9 mouse cellular contexts compared by ENCODE assay signal in the genomic region with DNA sequence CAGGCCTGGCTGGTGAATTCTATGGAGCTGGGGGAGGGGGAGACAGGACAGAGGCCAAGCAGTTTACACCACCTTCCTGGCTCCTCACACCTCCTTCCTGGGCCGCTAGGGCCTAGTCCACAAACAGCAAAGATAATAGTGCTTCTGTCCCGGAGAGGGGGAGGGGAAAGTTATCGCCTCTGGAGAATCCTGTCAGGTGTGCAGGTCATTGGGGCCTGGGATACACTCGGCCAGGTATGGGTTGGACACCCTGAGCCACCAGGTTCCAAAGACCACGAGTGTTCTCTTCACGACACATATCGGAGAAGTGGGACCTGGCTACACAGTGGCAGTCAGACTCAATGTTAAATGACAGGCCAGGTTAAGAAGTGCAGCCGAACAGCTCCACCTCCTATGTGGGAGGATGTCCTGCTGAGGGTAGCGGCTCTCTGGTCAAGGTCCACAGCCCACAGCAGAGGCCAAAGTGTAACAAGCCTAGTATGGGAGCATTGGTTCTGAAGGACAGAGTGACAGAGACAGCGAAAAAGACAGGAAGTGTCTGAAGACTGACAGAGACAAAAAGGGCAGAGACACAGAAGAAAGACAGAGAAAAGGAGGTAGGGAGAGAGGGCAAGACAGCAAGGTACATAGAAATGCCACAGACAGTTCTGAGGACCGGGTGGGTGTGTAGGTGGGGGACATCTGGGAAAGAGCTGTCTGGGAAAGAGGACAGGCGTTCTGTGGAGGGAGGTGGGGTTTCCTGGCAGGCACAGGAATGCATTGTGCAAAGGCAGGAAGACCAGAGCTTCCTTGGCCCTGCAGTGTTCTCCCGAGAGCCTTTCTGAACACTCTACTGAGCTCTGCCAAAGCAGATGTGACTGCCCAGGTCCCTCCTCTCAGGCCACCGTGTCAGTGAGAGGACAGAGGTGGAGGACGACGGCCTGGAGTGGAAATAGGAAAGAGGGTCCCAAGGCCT. TPM values are rescaled to one million over a fixed set of nuclear protein-coding genes. Genes with fewer than 3 reads are reported as not detected.
A peak's percentile ranks its signal among the peaks of the same experiment; 100 is the strongest.
DNase-seq lines count a peak whose midpoint lies in the region; ATAC-seq and TF ChIP-seq lines count a peak whose summit lies in the region.
"Had no signal": no experiment of that assay in that cellular context is flagged by ENCODE, and none has a peak within 500 bp of the region (broad histone marks: within the 10 kb centered on the region; RNA-seq: fewer than 3 reads in every experiment).

No protein-coding gene starts in this region.

- no peak overlapping the region for H3K4me3 ChIP-seq in hindbrain, embryonic 16.5 days (ENCODE audit: low read length)
- H3K4me3 ChIP-seq in hindbrain, postnatal 0 days (ENCODE audit: low read length), result no peak overlapping the region
- no peak overlapping the region for H3K4me3 ChIP-seq in heart, postnatal 0 days (ENCODE audit: low read depth, low read length)

- intact Hi-C loops in left cerebral cortex, postnatal 10 days (cut with DNase I), result no loop called here

- no peaks in the 10 kb centered on the region for H3K9me3 ChIP-seq in hindbrain, embryonic 16.5 days (ENCODE audit: control insufficient read depth, low read length)
- H3K9me3 ChIP-seq in hindbrain, postnatal 0 days (ENCODE audit: low read length), result no peaks in the 10 kb centered on the region
- no peaks in the 10 kb centered on the region for H3K9me3 ChIP-seq in heart, postnatal 0 days (replicated peaks; ENCODE audit: control insufficient read depth, low read length)

- no peak for DNase-seq in hindbrain, postnatal 0 days (ENCODE audit: low spot score)
- DNase-seq in heart, postnatal 0 days (ENCODE audit: low spot score), result peak; percentile 47
- DNase-seq in kidney, postnatal 10 days, result peak; percentile 67
- peak; percentile 43 for DNase-seq in lung, postnatal 25 days (ENCODE audit: low spot score)
- no peak for DNase-seq in left cerebral cortex, postnatal 10 days (ENCODE audit: extremely low spot score in 1 of 2, low spot score in 2 of 2)
- DNase-seq in layer of hippocampus, adult 8-10 months (ENCODE audit: low spot score in 2 of 2), result no peak
- no peak for DNase-seq in spleen, postnatal 36 days (ENCODE audit: low spot score in 2 of 2)

- no peak overlapping the region for H3K4me2 ChIP-seq in hindbrain, embryonic 16.5 days (ENCODE audit: low read length)
- no peak overlapping the region for H3K4me2 ChIP-seq in hindbrain, postnatal 0 days (ENCODE audit: low read depth, low read length)
- H3K4me2 ChIP-seq in heart, postnatal 0 days (ENCODE audit: low read depth, low read length), result no peak overlapping the region

- H3K27ac ChIP-seq in hindbrain, embryonic 16.5 days (ENCODE audit: low read depth, low read length), result no peak overlapping the region
- H3K27ac ChIP-seq in hindbrain, postnatal 0 days, result no peak overlapping the region
- peak overlapping the region; percentile 77 for H3K27ac ChIP-seq in heart, postnatal 0 days (ENCODE audit: low read depth)
- H3K27ac ChIP-seq: macrophage had no signal

- 65% methylated on average over 16 of the region's 16 CpGs for WGBS in hindbrain, embryonic 16.5 days
- WGBS in hindbrain, postnatal 0 days, result 65% methylated on average over 16 of the region's 16 CpGs
- WGBS in heart, postnatal 0 days, result 50% methylated on average over 16 of the region's 16 CpGs

- no peak for ATAC-seq in hindbrain, embryonic 16.5 days
- ATAC-seq in hindbrain, postnatal 0 days, result no peak
- ATAC-seq in heart, postnatal 0 days (ENCODE audit: insufficient read depth, low read depth), result peak; percentile 53

- peak overlapping the region; percentile 22 for H3K9ac ChIP-seq in hindbrain, embryonic 16.5 days (ENCODE audit: low read depth, low read length)
- H3K9ac ChIP-seq in hindbrain, postnatal 0 days (replicated peaks; ENCODE audit: low read length), result no peak overlapping the region
- no peak overlapping the region for H3K9ac ChIP-seq in heart, postnatal 0 days (replicated peaks; ENCODE audit: low read depth, low read length)

- no peaks in the 10 kb centered on the region for H3K27me3 ChIP-seq in hindbrain, embryonic 16.5 days (replicated peaks; ENCODE audit: control insufficient read depth, insufficient read depth, low read length)
- H3K27me3 ChIP-seq in hindbrain, postnatal 0 days (ENCODE audit: insufficient read depth, low read length), result no peaks in the 10 kb centered on the region
- H3K27me3 ChIP-seq in heart, postnatal 0 days (ENCODE audit: control insufficient read depth, insufficient read depth, low read length), result peaks cover under 1% of the 10 kb centered on the region; the same call in 1 of the 2 replicates

- TF ChIP-seq CTCF in hindbrain, postnatal 0 days (IDR thresholded peaks at IDR 0.05; ENCODE audit: low read depth), result no peak
- no peak for TF ChIP-seq CTCF in heart, postnatal 0 days (IDR thresholded peaks at IDR 0.05; ENCODE audit: low read depth)

- H3K36me3 ChIP-seq in hindbrain, embryonic 16.5 days (ENCODE audit: control insufficient read depth, insufficient read depth, low read length), result no peaks in the 10 kb centered on the region
- H3K36me3 ChIP-seq in hindbrain, postnatal 0 days (ENCODE audit: insufficient read depth, low read length), result no peaks in the 10 kb centered on the region
- H3K36me3 ChIP-seq in heart, postnatal 0 days (replicated peaks; ENCODE audit: control insufficient read depth, insufficient read depth, low read length), result no peaks in the 10 kb centered on the region

- TF ChIP-seq EP300 in heart, postnatal 0 days (IDR thresholded peaks at IDR 0.05; ENCODE audit: low read depth), result no peak

- H3K4me1 ChIP-seq in hindbrain, embryonic 16.5 days (ENCODE audit: control insufficient read depth, insufficient read depth, low read depth, low read length), result peaks cover 15% of the 10 kb centered on the region
- 0 out of 2 replicates have a peak, but pooled peaks cover 7% of the 10 kb centered on the region for H3K4me1 ChIP-seq in hindbrain, postnatal 0 days (ENCODE audit: insufficient read depth, low read length)
- peaks cover 16% of the 10 kb centered on the region for H3K4me1 ChIP-seq in heart, postnatal 0 days (ENCODE audit: control insufficient read depth, insufficient read depth)

RNA-seq across cellular contexts. Expression of a gene that starts 14.6 kb away (rescaled TPM):
- 13.9 and 22.8 TPM in 2 replicates for polyA plus RNA-seq in hindbrain, embryonic 16.5 days (2015; fragmentation: Nextera tagmentation; extraction: Ambion mirVana)
- 42.1 and 50.8 TPM in 2 replicates for total RNA-seq in hindbrain, postnatal 0 days (2014; rRNA removed)
- polyA plus RNA-seq in hindbrain, postnatal 0 days (2015; fragmentation: Nextera tagmentation; extraction: Ambion mirVana), result 10.7 and 11.9 TPM in 2 replicates
- total RNA-seq in heart, postnatal 0 days (2014; rRNA removed; ENCODE audit: low replicate concordance), result 7.1 and 20.0 TPM in 2 replicates
- 3.6 and 3.7 TPM in 2 replicates for polyA plus RNA-seq in heart, postnatal 0 days (2015; fragmentation: Nextera tagmentation; extraction: Ambion mirVana)
- total RNA-seq in left cerebral cortex, postnatal 10 days (2021), result 10 to 100 TPM; 16.5 to 16.7 TPM
- 10 to 100 TPM; 11.1 to 15.0 (median 13.2) TPM for total RNA-seq in layer of hippocampus, adult 8-10 months (2022)

RNA-seq across cellular contexts. Expression of a gene that starts 40.5 kb away (rescaled TPM):
- polyA plus RNA-seq in hindbrain, embryonic 16.5 days (2015; fragmentation: Nextera tagmentation; extraction: Ambion mirVana), result 0.34 and 0.37 TPM in 2 replicates
- total RNA-seq in hindbrain, postnatal 0 days (2014; rRNA removed), result 0.07 and 0.47 TPM in 2 replicates
- 0.48 and 0.49 TPM in 2 replicates for polyA plus RNA-seq in hindbrain, postnatal 0 days (2015; fragmentation: Nextera tagmentation; extraction: Ambion mirVana)
- total RNA-seq in heart, postnatal 0 days (2014; rRNA removed; ENCODE audit: low replicate concordance), result 0.39 TPM in 1 of 2 replicates, not detected in the other
- 0.05 TPM in 1 of 2 replicates, not detected in the other for polyA plus RNA-seq in heart, postnatal 0 days (2015; fragmentation: Nextera tagmentation; extraction: Ambion mirVana)
- 1 to 10 TPM in 1 of 2 experiments, under 1 TPM in 1; 0.56 to 1.2 TPM for total RNA-seq in left cerebral cortex, postnatal 10 days (2021)
- total RNA-seq in layer of hippocampus, adult 8-10 months (2022), result 1 to 10 TPM in 3 of 4 experiments, under 1 TPM in 1; 0.92 to 1.3 (median 1.1) TPM
- polyA plus RNA-seq: macrophage had no signal

Comparison
In these comparisons a context has a peak if more than half of its experiments do, and no peak if none do; other contexts are left out.
1. DNase-seq: peak in heart, postnatal 0 days (single experiment), kidney, postnatal 10 days (single experiment) and lung, postnatal 25 days (single experiment); none in hindbrain, postnatal 0 days (single experiment), left cerebral cortex, postnatal 10 days (0 of 2), layer of hippocampus, adult 8-10 months (0 of 2) and spleen, postnatal 36 days (0 of 2).